Mouse (Mus musculus): ENCODE measurements around the gene Ptpn5. TPM values are rescaled to one million over a fixed set of nuclear protein-coding genes. Genes with fewer than 3 reads are reported as not detected.

The Ptpn5 gene
- total RNA-seq, 2 experiments from 2014 or later, result not detected

Other genes starting within 250 kb of the Ptpn5 start
- 36.6 and 56.5 TPM in 2 replicates for gene Tsg101, start 213.7 kb downstream of the Ptpn5 start, total RNA-seq (2015; ENCODE audit: low replicate concordance)
- 19.3 and 26.5 TPM in 2 replicates for gene Tsg101, start 213.7 kb downstream of the Ptpn5 start, total RNA-seq (2017; ENCODE audit: low replicate concordance)
- gene Uevld, start 175.2 kb downstream of the Ptpn5 start, total RNA-seq (2015; ENCODE audit: low replicate concordance), result 6.5 and 16.7 TPM in 2 replicates
- gene Uevld, start 175.2 kb downstream of the Ptpn5 start, total RNA-seq (2017; ENCODE audit: low replicate concordance), result 3.9 and 5.9 TPM in 2 replicates
- not detected in 2 replicates for gene Gm9999, start 150.1 kb downstream of the Ptpn5 start, total RNA-seq (2015; ENCODE audit: low replicate concordance)
- not detected in 2 replicates for gene Gm9999, start 150.1 kb downstream of the Ptpn5 start, total RNA-seq (2017; ENCODE audit: low replicate concordance)
- 11.9 and 17.3 TPM in 2 replicates for gene Spty2d1, start 125.3 kb downstream of the Ptpn5 start, total RNA-seq (2015; ENCODE audit: low replicate concordance)
- gene Spty2d1, start 125.3 kb downstream of the Ptpn5 start, total RNA-seq (2017; ENCODE audit: low replicate concordance), result 13.6 and 20.6 TPM in 2 replicates
- gene Tmem86a, start 83.1 kb downstream of the Ptpn5 start, total RNA-seq (2015; ENCODE audit: low replicate concordance), result 3.3 and 10.0 TPM in 2 replicates
- 2.9 and 3.5 TPM in 2 replicates for gene Tmem86a, start 83.1 kb downstream of the Ptpn5 start, total RNA-seq (2017; ENCODE audit: low replicate concordance)
- gene Mrgpra6, start 71.2 kb upstream of the Ptpn5 start, total RNA-seq (2015; ENCODE audit: low replicate concordance), result not detected in 2 replicates
- gene Mrgpra6, start 71.2 kb upstream of the Ptpn5 start, total RNA-seq (2017; ENCODE audit: low replicate concordance), result not detected in 2 replicates
- not detected in 2 replicates for gene Mrgpra9, start 119.2 kb upstream of the Ptpn5 start, total RNA-seq (2015; ENCODE audit: low replicate concordance)
- gene Mrgpra9, start 119.2 kb upstream of the Ptpn5 start, total RNA-seq (2017; ENCODE audit: low replicate concordance), result not detected in 2 replicates
- gene Mrgpra1, start 220.6 kb upstream of the Ptpn5 start, total RNA-seq (2015; ENCODE audit: low replicate concordance), result not detected in 2 replicates
- not detected in 2 replicates for gene Mrgpra1, start 220.6 kb upstream of the Ptpn5 start, total RNA-seq (2017; ENCODE audit: low replicate concordance)

Data from erythroblast, adult 5-6 weeks (primary cell).